Mouse (Mus musculus) stomach, embryonic 16.5 days (tissue): Measurements from ENCODE around the gene Trim52. TPM values are rescaled to one million over a fixed set of nuclear protein-coding genes. Genes with fewer than 3 reads are reported as not detected.
A peak's percentile ranks its signal among the peaks of the same experiment; 100 is the strongest.

ENCODE experiments used
- ATAC-seq: fragments of 200-750 bp; cut with Nextera tagmentation; 2 replicates; pipeline ENCODE4 v1.8.0; 2017; ENCODE audit warnings: moderate number of reproducible peaks, moderate TSS enrichment; ENCODE audit not compliant: insufficient read depth, low FRiP score
- H3K27ac ChIP-seq: fragments of 300-500 bp; sonication (generic); 2 replicates; pipeline ENCODE4 v1.5.1; 2014; ENCODE audit warnings: low read length
- H3K27me3 ChIP-seq: fragments of 300-500 bp; sonication (generic); 2 replicates; pipeline ENCODE4 v1.6.1; 2014; ENCODE audit warnings: low read length, control low read depth, mixed read lengths; ENCODE audit not compliant: control insufficient read depth, insufficient read depth
- H3K36me3 ChIP-seq: fragments of 300-500 bp; sonication (generic); 2 replicates; pipeline ENCODE4 v1.6.1; 2014; ENCODE audit warnings: low read length; ENCODE audit not compliant: control insufficient read depth, insufficient read depth
- H3K4me1 ChIP-seq: fragments of 300-500 bp; sonication (generic); 2 replicates; pipeline ENCODE4 v1.6.1; 2014; ENCODE audit warnings: low read length, control low read depth, mixed read lengths; ENCODE audit not compliant: control insufficient read depth, insufficient read depth
- H3K4me2 ChIP-seq: fragments of 300-500 bp; sonication (generic); 2 replicates; pipeline ENCODE4 v1.6.1; 2014; ENCODE audit warnings: low read depth, low read length, mixed read lengths
- H3K4me3 ChIP-seq: fragments of 300-500 bp; sonication (generic); replicated peaks from 2 replicates; pipeline ENCODE4 v1.5.1; 2014; ENCODE audit warnings: mild to moderate bottlenecking, low read length
- H3K9ac ChIP-seq: fragments of 300-500 bp; sonication (generic); 2 replicates; pipeline ENCODE4 v1.6.1; 2014; ENCODE audit warnings: low read length
- H3K9me3 ChIP-seq: fragments of 300-500 bp; sonication (generic); replicated peaks from 2 replicates; pipeline ENCODE4 v1.6.1; 2016; ENCODE audit warnings: low read length, control low read depth; ENCODE audit not compliant: control insufficient read depth
- WGBS: fragments of 180-500 bp; shearing (Covaris S2); extraction: QIAGEN DNeasy Blood & Tissue Kit; methylation state at CpG from one replicate; pipeline ENCODE4 v1.1.7; 2014; 5-methylcytosine and 5-hydroxymethylcytosine counted together
- polyA plus RNA-seq: library from polyadenylated mRNA; unstranded; fragments of >200 nt; fragmentation: Nextera tagmentation; extraction: Ambion mirVana; gene quantifications from 2 replicates; pipeline ENCODE4 v1.2.1, GENCODE M21; 2015

Trim52 gene
- polyA plus RNA-seq = not detected in 2 replicates

DNA sequence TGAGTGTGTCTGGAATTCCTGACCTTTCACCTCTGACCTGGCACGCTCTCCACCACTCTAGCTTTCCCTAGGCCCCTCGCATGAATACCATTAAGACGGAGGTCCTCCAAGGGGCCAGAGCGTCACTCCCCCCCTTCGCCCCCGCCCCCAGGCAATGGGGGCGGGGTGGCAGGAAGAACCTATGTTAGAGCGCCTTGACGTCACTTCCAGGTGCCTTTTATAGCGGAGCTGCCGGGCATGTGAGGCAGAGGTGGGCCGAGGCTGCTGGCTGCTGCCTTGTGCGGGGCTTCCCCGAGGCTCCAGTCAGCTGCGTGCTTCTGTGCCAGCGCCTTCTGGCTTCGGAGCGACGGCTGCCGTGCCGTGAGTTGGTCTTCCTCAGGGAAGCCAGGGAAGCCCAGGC lies at the start of gene Trim52:
Gene Trim52, plus strand, starts transcription at position 219 of the 400 bp plus-strand sequence.
- H3K9me3 ChIP-seq = no peaks in the 10 kb centered on the region
- H3K9ac ChIP-seq = no peak within 1 kb of the TSS
- no peaks in the 10 kb centered on the region for H3K36me3 ChIP-seq
- H3K27me3 ChIP-seq = no peaks in the 10 kb centered on the region
- H3K4me2 ChIP-seq = no peak within 1 kb of the TSS
- no peaks in the 10 kb centered on the region for H3K4me1 ChIP-seq
- H3K4me3 ChIP-seq = no peak within 1 kb of the TSS
- no peak within 1 kb of the TSS for H3K27ac ChIP-seq
- whole genome bisulfite sequencing = 97% methylated on average over 21 of the region's 21 CpGs
- ATAC-seq = no peak

DNA sequence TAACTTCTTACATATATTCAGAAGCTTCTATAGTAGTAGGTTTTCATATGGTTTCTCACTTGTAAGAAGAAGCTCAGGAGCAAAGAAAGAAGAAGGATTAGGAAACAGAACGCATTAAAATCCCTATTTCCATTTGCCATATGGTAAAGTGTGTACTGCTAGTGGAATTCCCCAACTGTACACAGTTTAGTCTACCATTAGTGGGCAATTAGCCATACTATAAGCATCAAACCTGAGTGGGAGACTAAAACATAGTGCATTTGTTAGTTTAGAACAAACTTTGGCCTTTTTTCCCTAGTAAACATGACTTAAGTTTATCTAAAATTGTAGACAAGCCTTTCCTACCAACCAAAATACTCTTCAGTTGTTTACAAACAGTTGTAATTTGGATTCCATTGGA lies 33.4 kb upstream of the Trim52 start:
- Histone ChIP-seq H3K9me3 (no peaks in the 10 kb centered on the region), H3K27ac (no peak overlapping the region), H3K4me2 (no peak overlapping the region), H3K4me3 (no peak overlapping the region), H3K36me3 (no peaks in the 10 kb centered on the region), H3K9ac (no peak overlapping the region), H3K4me1 (no peaks in the 10 kb centered on the region), H3K27me3 (no peaks in the 10 kb centered on the region)
- ATAC-seq = no peak
- 58% methylated on average over 1 of the region's 1 CpGs for WGBS

- Histone ChIP-seq H3K4me3 (no peak overlapping the region), H3K27me3 (no peaks in the 10 kb centered on the region), H3K9me3 (no peaks in the 10 kb centered on the region), H3K4me2 (no peak overlapping the region), H3K27ac (peak overlapping the region; percentile 77), H3K9ac (no peak overlapping the region), H3K36me3 (no peaks in the 10 kb centered on the region), H3K4me1 (no peaks in the 10 kb centered on the region)
- WGBS = 44% methylated on average over 3 of the region's 3 CpGs
- peak; percentile 72; the same call in 1 of the 2 replicates for ATAC-seq
Measured at GRCm38 (mm10) chr14:106075181-106076064, 30.6 kb upstream of the Trim52 start.

DNA sequence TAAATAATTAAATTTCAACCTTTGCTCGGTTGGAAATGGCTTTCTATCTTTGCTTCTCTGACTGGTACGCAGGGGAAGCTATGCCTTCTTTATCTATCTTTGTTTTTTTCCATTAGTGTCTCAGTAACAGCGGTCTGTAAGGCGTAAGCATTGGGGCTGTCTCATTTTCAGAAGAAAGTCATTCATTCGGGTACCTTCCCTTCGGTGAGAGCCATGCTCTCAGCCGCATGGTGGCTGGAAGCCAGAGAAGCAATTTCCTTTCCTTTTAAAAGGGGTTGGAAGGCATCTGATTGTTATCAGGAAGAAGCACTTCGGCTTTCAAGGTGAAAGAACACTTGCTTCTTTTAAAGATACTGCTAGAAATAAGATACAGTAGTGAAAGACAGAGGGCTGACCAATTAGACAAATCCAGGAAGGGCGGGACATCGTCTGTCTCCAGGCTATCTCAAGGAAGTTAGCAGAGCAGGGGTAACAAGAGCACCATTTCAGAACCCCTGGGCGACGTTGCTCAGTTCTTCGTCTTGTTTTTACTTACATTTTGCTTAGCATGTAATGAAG lies 17.4 kb upstream of the Trim52 start:
- Histone ChIP-seq H3K9ac (no peak overlapping the region), H3K4me1 (no peaks in the 10 kb centered on the region), H3K27me3 (no peaks in the 10 kb centered on the region), H3K9me3 (no peaks in the 10 kb centered on the region), H3K27ac (no peak overlapping the region), H3K4me2 (no peak overlapping the region), H3K4me3 (no peak overlapping the region), H3K36me3 (no peaks in the 10 kb centered on the region)
- WGBS = 65% methylated on average over 13 of the region's 13 CpGs
- no peak for ATAC-seq

DNA sequence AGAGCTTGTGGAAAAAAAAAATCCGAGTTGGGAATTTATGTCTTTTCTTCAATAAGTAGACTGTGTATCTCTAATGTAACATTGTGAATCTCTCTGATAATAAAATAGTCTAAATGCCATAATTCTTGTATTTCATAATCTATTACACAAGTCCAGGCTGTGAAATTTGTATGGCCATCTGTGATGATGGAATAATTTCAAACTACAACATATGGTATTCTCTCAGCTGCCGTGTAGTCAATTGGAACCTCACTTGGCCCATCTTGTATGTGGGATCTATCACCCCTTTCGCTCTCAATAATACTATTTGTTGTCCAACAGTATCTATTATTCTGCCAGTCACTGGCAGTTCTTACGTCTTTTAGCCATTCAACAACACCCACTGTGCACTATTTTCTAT lies 9.2 kb upstream of the Trim52 start:
- no peaks in the 10 kb centered on the region for H3K36me3 ChIP-seq
- H3K27me3 ChIP-seq = no peaks in the 10 kb centered on the region
- no peaks in the 10 kb centered on the region for H3K9me3 ChIP-seq
- H3K4me3 ChIP-seq = no peak overlapping the region
- H3K4me2 ChIP-seq = no peak overlapping the region
- H3K4me1 ChIP-seq = no peaks in the 10 kb centered on the region
- ATAC-seq = no peak
- 93% methylated on average over 4 of the region's 4 CpGs for WGBS
- no peak overlapping the region for H3K9ac ChIP-seq
- no peak overlapping the region for H3K27ac ChIP-seq

DNA sequence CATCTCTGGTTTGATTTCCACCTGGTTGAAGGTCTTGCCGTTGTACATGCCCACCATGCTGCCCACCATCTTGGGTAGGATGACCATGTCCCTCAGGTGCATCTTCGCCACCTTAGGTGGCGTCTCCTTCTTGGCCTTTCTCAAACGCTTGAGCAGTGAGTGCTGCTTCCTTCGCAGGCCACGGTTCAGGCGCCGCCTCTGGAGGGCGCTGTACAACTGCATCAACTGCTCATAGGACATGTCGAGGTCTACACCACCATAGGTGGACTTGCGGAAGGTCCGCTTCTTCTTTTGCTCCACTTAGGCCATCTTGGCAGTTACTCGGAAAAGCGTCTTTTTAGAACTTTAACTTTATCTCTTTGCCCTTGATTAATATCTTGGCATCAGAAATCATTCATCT lies 5.1 kb upstream of the Trim52 start:
- Histone ChIP-seq H3K27ac (no peak overlapping the region), H3K4me1 (no peaks in the 10 kb centered on the region), H3K9ac (no peak overlapping the region), H3K4me3 (no peak overlapping the region), H3K27me3 (no peaks in the 10 kb centered on the region), H3K9me3 (no peaks in the 10 kb centered on the region), H3K4me2 (no peak overlapping the region), H3K36me3 (no peaks in the 10 kb centered on the region)
- ATAC-seq = no peak
- WGBS = 92% methylated on average over 14 of the region's 14 CpGs

- no peaks in the 10 kb centered on the region for H3K27me3 ChIP-seq
- no peak overlapping the region for H3K9ac ChIP-seq
- H3K4me2 ChIP-seq = no peak overlapping the region
- no peaks in the 10 kb centered on the region for H3K4me1 ChIP-seq
- ATAC-seq = no peak
- H3K9me3 ChIP-seq = no peaks in the 10 kb centered on the region
- H3K4me3 ChIP-seq = no peak overlapping the region
- WGBS = 99% methylated on average over 22 of the region's 22 CpGs
- H3K27ac ChIP-seq = no peak overlapping the region
- no peaks in the 10 kb centered on the region for H3K36me3 ChIP-seq
Measured at GRCm38 (mm10) chr14:106106425-106106824, 427 bp downstream of the Trim52 start.

- Histone ChIP-seq H3K27ac (no peak overlapping the region), H3K36me3 (no peaks in the 10 kb centered on the region), H3K9ac (no peak overlapping the region), H3K27me3 (no peaks in the 10 kb centered on the region), H3K4me3 (no peak overlapping the region), H3K4me2 (no peak overlapping the region), H3K9me3 (no peaks in the 10 kb centered on the region), H3K4me1 (no peaks in the 10 kb centered on the region)
- ATAC-seq = no peak
- 36% methylated on average over 2 of the region's 2 CpGs for WGBS
Measured at GRCm38 (mm10) chr14:106119371-106119770, 13.4 kb downstream of the Trim52 start.

DNA sequence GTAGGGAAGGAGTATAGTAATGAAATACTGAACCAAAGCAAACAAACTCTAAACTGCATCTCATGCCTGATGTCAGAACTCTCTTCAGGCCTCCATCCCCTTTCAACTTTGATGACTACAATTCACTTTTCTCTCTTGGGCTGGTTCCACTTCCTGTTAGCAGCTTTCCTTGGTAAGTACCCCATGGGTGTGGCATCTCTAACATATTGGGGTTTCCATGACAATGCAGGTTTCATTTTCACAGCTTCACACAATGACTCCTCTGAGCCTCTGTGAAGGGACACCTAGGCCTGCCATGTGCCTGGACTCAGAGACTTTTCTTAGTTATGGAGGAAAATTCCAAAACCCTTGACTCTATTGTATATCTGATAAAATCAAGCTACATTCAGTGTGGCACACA lies 30.3 kb downstream of the Trim52 start:
- no peak overlapping the region for H3K4me3 ChIP-seq
- no peak for ATAC-seq
- H3K4me2 ChIP-seq = no peak overlapping the region
- H3K9me3 ChIP-seq = peaks cover 3% of the 10 kb centered on the region; the same call in 1 of the 2 replicates
- H3K36me3 ChIP-seq = no peaks in the 10 kb centered on the region
- H3K27ac ChIP-seq = no peak overlapping the region
- H3K27me3 ChIP-seq = no peaks in the 10 kb centered on the region
- no peak overlapping the region for H3K9ac ChIP-seq
- no peaks in the 10 kb centered on the region for H3K4me1 ChIP-seq
